Mouse (Mus musculus) NIH3T3 (cell line): Measurements from ENCODE around the gene Lsm4.

Experiments used
- DNase-seq: peaks from one replicate; pipeline ENCODE4 v3.0.0-alpha.2; 2012; ENCODE audit warnings: low read depth

Lsm4 gene

DNA sequence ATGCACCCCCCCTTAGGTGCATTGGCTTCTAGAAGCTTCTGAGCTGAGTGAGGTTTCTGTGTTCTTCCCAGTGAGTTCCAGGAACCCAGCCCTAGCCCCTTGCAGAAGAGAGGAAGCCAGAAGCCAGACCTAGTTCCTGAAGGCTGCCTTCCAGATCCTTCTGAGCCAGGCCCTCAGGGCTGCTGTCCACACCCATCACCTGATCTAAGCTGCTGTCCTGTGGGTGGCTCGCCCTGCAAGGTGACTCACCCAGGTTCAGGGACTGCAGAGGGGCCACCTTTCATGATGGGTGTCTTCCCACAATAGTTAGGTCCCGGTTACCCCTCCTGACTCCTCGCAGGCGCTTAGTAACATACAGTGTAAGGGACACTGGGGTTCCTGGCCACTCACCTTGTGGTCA, 6.4 kb downstream of the Lsm4 start:
- peak; percentile 43 for DNase-seq

DNA sequence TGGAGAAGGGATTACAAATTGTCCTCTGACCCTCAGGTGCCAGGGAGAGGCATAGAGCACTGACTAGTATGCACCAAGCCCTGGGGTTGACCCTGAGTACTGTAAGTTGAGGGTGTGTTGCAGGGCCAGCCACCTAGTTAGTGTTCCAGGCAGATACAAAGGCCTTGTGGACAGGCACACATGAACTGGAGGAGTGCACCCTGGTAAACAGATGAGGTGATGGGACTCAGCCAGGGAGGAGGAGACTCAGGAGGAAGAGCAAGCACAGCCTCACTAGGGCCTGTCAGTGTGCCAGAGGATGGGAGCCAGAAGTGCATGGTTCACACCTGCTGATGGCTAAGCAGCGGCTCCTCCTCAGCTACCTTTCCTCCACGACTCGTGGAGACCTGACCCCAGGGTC, 7.0 kb downstream of the Lsm4 start:
- peak; percentile 43 for DNase-seq

DNA sequence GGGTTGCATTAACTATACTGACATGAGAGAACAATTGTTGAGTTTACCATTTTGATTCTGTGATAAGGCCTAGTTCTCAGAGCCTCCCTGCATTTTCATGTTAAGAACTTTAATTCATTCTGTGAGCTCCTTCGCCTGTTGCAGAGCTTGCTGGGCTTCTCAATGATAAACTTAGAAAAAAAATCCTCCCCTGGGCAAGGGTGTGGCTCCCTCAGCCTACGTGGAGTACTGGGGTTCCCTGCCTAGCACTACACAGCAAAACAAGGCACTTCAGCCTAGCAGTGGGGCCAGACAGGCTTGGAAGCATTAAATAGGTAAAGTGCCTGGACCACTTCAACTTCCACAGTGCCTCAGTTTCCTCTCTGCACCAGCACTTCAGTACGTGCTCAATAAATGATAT, 8.4 kb downstream of the Lsm4 start:
- peak; percentile 51 for DNase-seq

DNA sequence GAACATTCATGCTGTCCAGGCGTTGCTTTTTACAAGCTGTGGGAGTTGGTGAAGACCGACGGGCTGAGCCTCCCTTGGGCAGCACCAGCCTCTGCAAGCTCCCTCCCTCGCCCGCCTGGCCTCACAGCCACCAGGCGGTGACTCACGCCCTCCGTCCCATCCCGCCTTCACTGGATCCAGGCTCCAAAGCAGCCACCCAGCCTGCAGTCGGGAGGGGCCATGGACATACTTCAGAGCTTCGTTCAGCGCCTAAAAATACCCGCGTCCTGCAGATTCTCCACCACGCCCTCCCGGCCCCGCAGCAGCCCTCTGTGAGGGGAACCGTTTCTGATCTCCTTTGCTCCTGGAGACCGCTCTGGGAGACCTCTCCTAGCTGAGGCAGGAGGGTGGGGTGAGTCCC, 9.1 kb downstream of the Lsm4 start:
- peak; percentile 96 for DNase-seq

DNA sequence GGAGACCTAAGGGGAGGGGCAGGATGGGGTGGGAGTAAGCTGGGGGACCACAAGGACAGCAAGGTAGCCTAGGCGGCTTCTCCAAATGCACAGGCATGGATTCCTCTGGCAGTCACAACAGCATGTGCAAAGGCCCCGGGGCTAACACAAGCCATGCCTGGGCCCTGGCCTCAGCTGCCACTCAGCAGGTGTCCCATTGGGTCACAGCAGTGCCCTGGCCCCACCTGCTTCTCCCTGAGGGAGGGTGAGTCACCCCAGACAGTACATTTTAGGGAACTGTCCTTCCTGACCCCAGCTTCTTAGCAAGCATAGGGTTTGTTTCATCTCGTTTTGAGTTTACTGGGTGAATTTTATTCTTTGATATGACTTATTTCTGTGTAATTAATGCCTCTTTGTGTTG, 9.6 kb downstream of the Lsm4 start:
- DNase-seq: peak; percentile 37

DNA sequence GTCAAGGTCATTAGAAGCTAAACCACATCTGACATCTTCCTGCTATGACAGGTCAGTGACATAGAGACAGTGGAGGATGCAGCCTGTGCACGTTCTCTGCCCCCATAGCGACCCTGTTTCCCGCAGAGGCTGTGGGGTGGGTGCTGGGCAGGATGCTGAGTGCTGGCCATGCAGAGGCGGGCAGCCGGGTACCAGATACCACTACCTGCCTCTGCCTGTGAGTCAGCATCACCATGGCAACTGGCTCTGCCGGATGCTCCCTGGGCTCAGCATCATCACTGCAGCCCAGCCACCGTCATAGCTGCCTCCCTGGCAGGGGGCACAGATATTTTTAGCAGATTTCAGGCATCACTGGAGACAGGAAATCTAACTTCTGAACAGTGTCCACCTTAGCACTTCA, 11.2 kb downstream of the Lsm4 start:
- DNase-seq: peak; percentile 44

DNA sequence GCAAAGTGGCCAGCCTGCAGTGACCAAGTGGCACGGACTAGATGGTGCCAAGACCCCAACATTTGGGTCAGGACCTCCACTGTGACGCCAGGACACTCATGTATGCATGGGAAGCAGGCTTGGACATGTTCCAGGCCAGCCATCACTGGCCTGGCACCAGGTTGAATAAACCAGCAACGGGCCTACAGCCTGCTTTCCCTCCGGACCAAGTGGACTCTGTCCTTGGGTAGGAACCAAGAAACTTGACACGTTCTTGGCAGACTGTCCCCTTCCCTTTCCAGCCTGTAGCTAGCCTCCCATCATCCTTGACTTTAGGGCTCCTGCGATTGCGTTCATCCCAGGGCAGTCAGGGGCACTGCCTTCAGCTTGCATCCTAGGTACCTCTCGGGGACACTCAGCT, 14.5 kb downstream of the Lsm4 start:
- peak; percentile 75 for DNase-seq

DNA sequence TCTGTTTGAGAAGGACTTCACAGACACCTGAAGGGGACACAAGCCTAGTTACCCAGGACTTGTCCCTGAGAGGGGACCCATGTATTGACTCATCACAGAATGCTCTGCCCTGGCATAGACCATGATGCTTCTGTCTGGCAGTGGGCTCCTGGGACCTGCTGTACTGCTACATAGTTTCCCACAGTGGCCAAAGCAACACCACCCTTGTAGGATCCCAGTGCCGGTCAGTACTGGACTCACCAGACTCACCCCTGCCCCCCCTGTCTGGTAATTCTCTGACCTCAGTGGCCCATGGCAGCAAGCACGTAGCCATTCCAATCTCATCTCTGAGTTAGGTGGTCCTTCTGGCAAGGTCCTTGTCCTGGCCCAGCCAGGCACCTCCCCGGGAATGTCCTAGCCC, 15.1 kb downstream of the Lsm4 start:
- no peak for DNase-seq

DNA sequence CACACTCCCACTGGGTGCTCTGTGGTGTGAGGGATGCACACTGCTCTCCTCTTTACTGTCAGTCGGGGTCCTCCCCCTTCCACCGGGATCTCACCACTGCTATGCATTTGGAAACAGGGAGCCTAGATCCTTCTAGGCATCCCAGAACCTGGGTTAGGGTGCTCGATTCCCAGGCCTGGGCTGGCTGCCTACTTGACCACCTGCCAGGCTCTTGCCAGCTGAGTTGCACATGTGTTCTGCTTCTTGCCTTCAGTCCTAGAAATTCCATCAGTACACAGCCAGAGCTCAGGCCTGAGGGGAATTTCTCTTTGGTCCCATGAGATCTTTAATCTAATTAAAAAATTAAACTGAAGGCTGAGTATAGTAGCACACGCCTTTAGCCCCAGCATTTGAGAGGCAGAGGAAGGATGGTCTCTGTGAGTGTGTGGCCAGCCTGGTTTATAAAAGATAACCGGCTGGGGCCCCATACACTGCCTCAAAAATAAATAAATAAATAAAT, 16.9 kb downstream of the Lsm4 start:
- peak; percentile 59 for DNase-seq

DNA sequence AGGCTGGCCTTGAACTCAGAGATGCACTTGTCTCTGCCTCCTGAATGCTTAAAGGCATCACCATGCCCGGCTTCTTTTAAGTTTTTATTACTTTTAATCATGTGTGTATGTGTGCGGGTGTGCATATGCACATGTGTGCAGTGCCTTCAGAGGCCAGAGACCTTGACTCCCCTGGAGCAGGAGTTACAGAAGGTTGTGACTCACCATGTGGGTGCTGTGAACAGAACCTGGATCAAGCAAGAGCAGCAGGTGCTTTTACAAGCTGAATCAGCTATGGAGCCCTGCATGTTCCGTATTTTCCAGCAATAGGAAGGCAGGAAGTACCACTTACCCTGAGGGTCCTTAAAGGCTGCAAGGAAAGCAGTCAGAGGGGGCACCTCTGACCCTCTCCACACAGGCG, 18.2 kb downstream of the Lsm4 start:
- DNase-seq: no peak

DNA sequence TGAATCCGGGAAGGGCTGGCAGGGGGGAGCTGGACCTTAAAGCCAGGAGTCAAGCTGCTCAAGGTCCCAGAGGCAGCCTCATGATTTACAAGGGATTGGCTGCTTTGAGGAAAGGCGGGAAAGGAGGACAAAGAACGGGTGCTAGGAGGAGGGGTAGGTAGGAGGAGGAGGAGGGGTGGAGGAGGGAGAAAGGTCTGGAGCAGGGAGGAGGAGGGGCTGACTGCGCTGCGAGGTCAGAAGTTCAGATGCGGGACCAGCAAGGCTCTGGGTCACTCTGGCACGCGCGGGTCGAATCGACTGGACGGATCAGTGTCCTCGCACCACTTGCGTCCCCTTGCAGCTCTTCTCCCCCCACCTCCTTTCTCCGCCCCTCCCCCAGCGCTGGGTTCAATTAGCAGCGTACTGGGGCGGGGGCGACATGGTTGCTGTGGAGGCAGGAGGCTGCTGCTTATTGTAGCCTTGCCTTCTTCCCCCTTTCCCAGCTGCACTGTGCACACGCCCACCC, 18.7 kb downstream of the Lsm4 start:
- no peak for DNase-seq

DNA sequence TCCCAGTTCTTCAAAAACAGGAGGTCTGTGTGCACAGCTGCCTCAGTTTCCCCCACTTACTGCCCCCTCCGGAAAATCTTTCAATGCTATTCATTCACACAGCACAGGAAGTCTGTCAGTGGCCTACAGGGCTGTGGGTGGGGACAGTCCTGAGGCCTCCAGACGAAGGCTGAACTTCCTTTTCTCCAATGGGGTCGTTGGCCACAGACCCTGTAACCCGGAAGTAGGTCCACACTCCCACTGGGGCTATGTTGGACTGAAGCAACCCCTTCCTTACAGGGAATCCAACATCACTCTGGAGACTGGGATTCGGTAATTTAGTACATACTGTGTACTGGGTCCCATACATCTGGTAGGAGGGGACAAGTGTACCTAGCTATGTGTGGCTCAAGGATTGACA, 20.6 kb downstream of the Lsm4 start:
- DNase-seq: no peak

DNA sequence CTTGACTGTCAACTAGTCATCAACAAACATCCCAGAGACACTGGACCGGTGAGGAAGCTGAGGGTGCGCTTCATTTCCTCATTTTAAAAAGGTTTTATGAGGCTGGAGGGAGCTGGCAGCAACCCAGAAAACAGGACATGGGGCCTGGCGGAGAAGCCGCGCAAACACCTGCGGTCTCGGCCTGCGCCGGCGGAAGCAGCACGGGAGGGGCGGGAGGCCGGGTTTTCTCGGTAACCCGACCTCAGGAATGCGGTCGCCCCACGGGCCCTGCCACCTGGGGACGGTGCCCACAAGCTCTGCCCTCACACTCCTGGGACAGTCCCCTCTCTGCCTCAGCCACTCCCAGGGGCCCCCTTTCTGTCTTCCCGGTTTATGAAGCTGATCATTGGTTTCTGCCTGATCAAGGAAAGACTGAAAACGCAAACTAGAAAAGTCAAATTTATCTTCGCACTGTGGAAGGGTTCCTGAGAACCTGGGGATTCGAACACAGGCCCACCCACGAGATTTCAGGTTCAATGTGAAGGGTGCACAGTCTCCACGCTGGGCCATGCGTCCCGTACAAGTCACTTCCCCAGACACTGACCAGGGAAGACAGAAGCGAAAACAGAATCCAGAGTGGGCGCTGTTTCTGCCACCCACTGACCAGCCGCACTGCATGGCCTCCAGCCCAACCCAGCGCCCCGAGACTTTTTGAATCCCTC, 22.4 kb downstream of the Lsm4 start:
- no peak for DNase-seq

DNA sequence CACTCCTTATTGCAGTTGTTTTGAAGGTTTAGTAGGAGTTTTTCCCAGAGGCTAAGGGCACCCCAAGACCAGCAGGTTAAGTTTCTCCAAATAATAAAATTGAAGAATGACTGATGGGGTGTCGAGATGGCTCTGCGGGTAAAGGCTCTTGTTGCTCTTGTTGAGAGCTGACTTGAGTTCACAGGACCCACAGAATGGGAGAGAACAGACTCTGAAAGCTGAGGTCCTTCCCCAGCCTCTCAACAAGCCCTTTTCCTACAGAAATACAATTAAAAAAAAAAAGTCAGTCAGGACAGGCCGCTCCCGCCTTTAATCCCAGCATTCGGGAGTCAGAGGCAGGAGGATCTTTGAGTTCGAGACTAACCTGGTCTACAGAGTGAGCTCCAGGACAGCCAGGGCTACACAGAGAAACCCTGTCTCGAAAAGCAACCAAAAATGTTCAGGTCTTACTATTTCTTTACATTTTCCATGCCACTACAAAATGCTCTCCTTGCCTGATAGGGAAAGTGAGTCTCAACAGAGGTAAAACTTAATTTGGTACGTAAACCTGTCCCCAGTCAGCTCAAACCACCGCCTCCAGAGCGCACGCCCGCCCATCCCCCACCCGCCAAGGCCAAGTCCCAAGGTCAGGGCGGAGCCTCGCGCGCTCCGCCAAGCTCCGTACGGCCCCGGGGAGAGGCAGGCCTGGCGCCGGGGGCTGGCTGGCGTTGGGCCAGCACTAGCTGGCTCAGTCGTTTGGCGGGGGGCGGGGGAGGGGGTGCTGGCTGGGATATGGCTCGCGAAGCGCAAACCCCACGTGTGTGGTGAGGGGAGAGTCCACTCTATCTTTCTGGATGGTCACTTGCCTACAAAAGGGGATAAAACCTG, 23.2 kb downstream of the Lsm4 start:
- peak; percentile 52 for DNase-seq

DNA sequence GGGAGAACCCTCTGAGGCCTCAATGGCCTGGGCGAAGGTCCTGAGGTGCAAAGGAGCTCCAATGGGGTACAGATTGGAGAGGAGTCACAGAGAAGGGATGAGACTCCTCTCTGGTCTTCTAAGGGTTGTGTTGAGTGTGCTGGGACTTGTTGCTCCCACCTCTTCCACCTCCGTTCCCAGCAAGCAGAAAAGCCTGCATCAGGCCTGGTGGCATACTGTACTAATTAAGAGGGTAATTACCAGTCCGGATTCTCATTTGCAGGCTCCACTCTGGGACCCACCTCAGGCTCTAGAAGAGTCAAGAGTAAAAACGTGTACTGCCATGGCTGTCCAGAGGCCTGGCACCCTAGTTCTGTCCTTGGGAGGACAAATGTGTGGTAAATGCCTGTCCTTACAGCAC, 23.9 kb downstream of the Lsm4 start:
- no peak for DNase-seq

DNA sequence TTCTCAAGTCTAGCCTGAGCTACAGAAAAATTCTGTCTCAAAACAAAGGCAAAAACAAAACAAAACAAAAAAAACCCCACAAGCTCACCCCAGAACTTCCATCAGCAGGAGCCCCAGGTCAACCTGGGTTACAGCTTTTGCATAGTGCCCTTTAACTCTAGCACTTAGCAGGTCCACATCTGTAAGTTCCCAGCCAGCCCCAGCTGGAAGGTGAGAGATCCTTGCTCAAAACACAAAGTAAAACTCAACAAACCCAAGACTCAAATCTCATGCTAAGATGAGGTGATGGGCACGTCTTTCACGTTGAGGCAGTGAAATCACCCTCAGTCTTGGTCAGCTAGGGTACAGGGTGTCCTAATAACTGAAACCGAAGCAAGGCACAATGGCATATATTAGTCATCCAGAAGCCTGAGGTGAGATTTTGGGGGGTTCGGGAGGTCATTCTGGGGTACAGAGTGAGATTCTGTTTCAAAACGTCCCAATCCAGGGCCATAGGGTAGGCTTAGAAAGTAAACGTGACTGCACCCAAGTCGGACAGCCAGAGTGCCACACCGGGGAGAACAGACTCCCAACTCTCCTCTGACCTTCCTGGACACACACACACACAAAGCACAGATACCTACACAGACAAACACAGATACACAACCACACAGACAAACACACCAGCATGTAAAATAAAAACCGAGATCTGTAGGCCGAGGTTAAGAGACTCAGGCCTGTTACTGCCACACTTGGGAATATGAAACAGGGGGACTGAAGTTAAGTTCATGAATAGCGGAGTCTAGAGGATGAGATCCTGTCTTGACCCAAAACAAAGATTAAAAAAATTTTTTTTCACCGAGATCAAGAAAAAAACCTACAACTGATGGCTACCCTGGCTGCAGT, 24.6 kb downstream of the Lsm4 start:
- DNase-seq: no peak

DNA sequence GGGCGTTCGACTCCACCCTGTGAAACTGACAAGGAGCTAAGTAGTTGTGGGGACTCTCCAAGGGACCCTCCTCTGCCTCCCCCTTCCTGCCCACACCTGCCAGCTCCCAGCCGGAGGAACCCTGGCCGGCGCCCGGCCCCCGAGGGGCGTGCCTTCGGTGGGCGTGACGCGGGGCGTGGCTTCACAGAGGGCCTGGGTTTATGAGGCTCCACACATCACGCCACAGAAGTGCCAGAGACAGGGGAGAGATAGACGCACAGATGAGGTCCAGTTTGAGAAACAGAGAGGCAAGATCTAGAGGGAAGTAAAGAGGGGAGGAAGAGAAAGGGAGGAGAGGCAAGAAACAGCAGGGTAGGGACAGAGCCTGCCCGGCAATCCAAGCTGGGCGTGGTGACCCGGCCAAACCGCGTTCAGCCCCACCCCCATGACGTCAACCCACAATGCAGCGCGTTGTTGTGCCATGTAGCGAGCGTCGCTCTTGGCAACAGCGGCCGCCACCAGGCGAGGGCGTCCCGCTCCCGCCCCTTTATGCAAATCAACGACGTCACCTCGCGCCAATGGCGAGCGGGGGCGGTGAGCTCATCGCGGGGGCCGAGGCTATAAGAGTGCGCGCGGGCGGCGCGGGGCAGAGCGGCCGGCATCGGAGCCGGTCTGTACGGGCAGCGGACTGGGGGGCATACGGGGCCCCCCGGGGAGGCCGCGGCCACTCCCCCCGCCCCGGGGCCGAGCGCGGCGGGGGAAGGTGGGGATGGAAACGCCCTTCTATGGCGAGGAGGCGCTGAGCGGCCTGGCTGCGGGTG, 25.5 kb downstream of the Lsm4 start, which contains the start of gene Jund:
Gene Jund, plus strand, starts transcription at position 640 of the 800 bp plus-strand sequence.
- DNase-seq: peak; percentile 100

DNA sequence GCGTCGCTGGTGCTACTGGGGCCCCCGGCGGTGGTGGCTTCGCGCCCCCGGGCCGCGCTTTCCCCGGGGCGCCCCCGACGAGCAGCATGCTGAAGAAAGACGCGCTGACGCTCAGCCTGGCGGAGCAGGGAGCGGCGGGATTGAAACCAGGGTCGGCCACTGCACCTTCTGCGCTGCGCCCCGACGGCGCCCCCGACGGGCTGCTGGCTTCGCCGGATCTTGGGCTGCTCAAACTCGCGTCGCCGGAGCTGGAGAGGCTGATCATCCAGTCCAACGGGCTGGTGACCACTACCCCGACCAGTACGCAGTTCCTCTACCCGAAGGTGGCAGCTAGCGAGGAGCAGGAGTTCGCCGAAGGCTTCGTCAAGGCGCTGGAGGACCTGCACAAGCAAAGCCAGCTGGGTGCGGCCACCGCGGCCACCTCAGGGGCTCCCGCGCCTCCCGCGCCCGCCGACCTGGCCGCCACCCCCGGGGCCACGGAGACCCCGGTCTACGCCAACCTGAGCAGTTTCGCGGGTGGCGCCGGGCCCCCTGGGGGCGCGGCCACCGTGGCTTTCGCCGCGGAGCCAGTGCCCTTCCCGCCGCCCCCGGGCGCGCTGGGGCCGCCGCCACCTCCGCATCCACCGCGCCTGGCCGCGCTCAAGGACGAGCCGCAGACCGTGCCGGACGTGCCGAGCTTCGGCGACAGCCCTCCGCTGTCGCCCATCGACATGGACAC, 26.2 kb downstream of the Lsm4 start:
- DNase-seq: no peak

DNA sequence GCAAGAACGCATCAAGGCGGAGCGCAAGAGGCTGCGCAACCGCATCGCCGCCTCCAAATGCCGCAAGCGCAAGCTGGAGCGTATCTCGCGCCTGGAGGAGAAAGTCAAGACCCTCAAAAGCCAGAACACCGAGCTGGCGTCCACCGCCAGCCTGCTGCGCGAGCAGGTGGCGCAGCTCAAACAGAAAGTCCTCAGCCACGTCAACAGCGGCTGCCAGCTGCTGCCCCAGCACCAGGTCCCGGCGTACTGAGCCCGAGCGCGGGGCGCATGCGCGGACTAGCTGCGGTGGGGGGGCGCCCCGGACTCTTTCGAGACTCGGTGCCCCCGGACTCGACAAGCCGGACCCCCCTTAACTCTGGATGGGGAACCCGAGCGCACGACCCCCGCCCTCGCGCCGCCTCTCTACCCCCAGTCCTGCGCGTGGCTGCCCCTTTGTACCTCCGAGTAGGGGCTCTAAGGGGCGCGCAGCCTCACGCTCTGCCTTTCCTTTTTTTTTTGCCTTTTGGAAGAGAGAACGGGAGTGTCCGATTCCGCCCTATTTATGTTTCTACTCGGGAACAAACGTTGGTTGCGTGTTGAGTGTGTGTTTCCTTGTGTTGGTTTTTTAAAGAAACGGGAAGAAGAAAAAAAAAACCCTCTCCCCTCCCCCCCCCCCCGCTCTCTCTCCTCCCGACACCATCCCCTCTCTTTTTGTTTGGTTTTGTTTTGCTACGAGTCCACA, 26.9 kb downstream of the Lsm4 start:
- peak; percentile 82 for DNase-seq

DNA sequence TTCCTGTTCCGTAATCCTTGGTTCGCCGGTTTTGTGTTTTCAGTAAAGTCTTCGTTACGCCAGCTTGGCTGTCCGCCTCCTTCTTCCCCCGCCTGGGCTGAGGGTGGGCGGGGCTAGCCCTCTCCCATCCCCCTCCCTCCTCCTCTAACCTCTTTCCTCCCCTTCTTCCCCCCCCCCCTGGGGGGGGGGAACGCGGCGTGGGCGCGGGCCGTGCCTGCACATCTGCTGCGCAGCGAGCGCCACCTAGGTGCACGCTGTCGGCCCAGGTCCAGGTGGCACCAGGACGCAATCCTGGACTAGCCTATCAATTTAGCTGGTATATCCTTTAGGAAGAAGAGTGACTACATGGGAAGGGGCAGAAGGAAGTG, 27.5 kb downstream of the Lsm4 start:
- peak; percentile 97 for DNase-seq
